Mouse (Mus musculus): ENCODE measurements around the gene 4921504E06Rik.

4921504E06Rik gene

GRCm38 (mm10) chr2:19419686-19420345, 133.9 kb downstream of the 4921504E06Rik start:
- no peak for DNase-seq (ENCODE audit: low read depth, low spot score)

DNA sequence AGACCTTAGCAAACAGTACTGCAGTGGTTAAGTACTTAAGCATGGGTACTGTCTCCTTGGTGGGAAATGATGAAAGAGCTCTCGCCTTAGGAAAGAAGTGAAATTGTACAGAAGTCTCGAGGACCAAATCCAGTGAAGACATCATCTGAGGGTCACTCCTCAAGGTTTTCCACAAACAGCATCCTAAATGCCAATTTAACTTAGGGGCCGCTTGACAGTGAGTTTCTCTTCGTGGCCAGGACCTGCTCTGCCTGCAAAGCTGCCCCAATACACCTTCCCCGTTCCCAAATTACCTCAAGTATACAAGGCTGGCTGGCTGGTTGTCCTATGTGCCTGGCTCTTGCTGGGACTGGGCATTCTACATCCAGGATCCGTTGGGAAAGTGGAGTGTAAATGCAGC, 137.6 kb downstream of the 4921504E06Rik start:
- no peak for DNase-seq (ENCODE audit: low read depth, low spot score)

- DNase-seq (ENCODE audit: low read depth, low spot score), result peak; percentile 62
These were observed 138.6 kb downstream of the 4921504E06Rik start for GRCm38 (mm10) chr2:19415063-19415521.

GRCm38 (mm10) chr2:19414222-19414965, 139.3 kb downstream of the 4921504E06Rik start:
- peak; percentile 20 for DNase-seq (ENCODE audit: low read depth, low spot score)
